Mouse (Mus musculus): ENCODE results near the gene Nrros.

Gene Nrros

DNA sequence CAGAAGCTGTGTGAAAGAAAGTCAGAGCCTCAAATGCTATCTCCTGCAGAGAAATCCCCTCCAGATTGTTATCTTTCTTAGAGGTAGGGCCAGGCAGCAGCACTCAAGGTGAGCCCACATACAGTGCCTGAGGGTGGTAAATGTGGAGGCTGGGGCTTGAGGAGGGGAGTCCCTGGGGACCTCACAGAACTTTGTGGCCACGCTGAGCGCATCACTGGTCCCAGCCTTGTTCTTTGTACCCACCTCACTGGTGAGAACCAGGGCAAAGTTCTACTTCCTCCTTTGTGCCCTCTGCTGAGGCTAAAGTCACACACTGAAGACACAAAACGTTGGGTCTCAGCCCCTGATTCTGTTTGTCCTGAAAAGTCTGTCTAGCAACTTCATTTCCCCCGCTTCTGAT, 2.0 kb downstream of the Nrros start:
- no peak for DNase-seq (ENCODE audit: low read depth, low spot score)

DNA sequence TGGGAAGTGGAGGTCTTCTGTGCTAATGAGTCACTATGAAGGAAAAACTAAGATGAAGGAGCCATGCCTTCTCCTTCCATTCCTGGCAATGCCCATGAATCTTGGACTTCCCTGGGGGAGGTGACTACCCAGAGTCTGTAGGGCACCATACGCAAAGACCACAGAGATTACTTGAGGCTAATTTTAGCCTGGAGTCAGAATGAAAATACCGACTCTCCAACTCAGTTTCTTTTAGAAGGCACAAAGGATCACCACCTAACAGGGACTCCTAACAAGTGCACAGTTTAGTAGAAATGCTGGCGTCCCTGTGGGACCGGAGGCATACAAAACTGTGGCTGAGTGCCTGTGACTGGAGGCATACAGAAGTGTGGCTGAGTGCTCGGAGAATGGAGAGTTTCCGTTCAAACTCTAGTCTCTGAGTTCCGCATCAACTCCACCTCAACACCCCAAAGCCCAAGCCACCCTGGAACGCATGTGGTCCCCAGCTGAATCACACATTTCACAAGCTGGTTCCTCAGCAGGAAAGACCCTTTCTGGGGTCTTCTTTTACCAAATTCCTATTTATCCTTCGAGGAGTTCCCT, 4.6 kb downstream of the Nrros start:
- no peak for DNase-seq (ENCODE audit: low read depth, low spot score)

GRCm38 (mm10) chr16:32158966-32159365, 6.4 kb downstream of the Nrros start:
- no peak for DNase-seq (ENCODE audit: low read depth, low spot score)

DNA sequence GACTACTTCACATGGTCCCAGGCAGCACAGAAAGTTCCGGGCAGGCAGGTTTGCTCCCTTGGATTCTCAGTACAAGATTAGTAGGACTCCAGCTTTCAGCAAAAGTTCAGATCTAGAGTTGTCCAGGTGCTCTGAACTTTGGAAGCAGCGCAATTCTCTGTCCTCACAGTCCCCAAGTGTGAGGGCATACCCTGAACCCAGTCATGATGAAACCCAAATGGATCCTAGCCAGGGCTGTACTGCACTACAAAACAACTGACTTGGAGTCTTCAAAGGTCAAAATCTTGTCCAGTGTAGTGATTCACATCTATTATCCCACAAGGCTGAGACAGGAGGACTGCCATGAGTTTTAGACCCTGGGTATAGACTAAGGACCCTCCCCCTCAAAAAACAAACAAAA, 8.0 kb downstream of the Nrros start:
- DNase-seq (ENCODE audit: low read depth, low spot score), result no peak

DNA sequence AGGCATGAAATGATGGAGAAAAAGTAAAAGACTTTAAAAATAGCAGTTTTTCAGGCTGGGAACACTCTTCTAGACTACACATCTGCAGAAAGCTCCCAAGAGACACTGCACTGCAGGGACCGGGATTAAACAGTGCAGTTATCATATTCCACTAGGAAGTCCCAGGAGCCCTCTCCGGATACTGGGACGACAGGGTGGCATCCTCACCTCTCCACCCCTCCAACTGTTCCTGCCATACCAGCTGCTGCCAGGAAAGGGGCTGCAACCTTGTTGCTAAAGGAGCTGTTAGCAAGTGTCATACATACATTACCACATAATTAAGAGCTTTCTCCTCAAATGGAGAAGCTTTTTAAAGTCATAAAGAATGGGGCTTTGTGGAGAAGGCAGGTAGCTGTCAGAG, 8.7 kb downstream of the Nrros start:
- DNase-seq (ENCODE audit: low read depth, low spot score), result no peak

- peak; percentile 28 for DNase-seq (ENCODE audit: low read depth, low spot score)
Observed at GRCm38 (mm10) chr16:32154437-32154836, 11.0 kb downstream of the Nrros start.

GRCm38 (mm10) chr16:32153976-32154375, 11.4 kb downstream of the Nrros start:
- DNase-seq (ENCODE audit: low read depth, low spot score), result no peak

DNA sequence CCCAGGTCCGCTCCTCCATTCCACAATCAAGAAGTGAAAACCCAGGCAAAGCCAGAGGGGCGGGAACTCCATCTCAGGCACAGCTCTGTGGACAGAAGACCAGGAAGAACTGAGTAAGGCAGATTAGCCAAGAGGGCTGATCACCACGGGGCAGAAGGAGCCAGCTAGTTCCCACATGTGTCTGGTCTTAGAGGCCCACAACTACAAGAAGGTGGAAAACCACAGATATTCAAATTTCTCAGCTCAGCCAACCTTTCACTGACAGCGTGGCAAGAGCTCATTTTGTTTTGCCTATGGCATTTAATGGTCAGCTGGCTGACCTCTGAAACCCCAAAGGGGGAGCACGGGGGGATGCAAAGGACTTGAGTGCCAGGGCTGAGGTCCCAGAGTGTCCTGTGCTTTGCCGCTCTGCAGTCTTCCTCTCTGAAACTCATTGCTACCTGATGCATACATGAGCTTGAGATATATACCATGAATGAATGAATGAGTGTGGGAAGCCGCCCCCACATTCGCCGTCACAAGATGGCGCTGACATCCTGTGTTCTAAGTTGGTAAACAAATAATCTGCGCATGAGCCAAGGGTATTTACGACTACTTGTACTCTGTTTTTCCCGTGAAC, 17.7 kb downstream of the Nrros start:
- DNase-seq (ENCODE audit: low read depth, low spot score), result no peak

GRCm38 (mm10) chr16:32144592-32144991, 20.8 kb downstream of the Nrros start:
- no peak for DNase-seq (ENCODE audit: low read depth, low spot score)

DNA sequence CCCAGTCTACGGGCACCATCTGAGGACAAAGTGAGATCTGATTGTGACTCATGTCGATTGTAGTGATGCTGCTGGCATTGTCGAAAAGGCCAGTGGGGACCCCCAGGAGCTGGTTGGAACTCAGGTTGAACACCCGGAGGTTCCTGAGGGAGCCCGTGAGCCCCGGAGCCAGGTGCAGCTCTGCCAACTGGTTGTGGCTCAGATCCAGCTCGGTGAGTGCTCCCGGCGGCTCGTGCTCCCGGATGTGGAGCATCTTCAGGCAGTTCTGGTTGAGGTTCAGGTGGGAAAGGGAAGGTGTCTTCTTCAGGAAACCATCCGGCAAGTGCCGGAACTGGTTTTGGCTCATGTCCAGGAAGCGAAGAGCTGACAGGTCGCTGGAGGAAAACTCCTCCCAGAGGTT, 21.6 kb downstream of the Nrros start:
- no peak for DNase-seq (ENCODE audit: low read depth, low spot score)

DNA sequence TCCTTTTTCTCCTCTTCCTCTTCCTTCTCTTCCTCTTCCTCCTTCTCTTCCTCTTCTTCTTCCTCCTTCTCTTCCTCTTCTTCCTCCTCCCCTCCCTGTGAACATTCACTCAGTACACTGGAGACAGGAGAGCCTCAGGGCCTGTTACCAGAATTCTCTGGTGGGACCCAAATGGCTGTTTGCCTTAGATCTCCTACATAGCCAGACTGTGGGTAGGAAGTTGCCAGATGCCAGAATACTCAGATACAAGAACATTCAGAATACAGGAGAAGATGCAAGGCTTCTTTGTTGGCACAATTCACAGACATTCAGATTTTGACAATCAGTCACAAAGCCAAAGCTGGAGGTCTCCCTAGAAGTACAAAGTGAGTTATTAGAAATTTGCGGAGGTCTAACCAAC, 26.4 kb downstream of the Nrros start:
- no peak for DNase-seq (ENCODE audit: low read depth, low spot score)

GRCm38 (mm10) chr16:32135842-32136357, 29.5 kb downstream of the Nrros start:
- DNase-seq (ENCODE audit: low read depth, low spot score), result no peak

DNA sequence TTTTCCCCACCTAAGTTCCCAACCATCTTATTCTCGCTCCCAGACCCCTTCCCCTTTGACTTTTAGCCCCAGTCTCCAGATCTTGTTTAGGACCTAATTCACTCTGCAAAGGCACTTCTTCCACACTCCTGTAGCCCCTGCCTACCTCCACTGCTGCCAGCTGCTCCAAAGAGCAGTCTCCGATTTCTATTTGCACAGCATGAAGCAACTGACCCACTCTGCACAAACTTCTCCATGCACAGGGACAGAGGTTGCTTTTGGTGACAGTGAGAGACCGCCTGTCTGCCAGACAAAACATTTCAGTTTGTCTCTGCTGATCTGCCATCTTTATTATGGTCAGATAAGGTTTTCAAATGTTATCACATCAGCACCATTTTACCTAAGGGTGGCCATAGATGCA, 32.2 kb downstream of the Nrros start:
- DNase-seq (ENCODE audit: low read depth, low spot score), result no peak

DNA sequence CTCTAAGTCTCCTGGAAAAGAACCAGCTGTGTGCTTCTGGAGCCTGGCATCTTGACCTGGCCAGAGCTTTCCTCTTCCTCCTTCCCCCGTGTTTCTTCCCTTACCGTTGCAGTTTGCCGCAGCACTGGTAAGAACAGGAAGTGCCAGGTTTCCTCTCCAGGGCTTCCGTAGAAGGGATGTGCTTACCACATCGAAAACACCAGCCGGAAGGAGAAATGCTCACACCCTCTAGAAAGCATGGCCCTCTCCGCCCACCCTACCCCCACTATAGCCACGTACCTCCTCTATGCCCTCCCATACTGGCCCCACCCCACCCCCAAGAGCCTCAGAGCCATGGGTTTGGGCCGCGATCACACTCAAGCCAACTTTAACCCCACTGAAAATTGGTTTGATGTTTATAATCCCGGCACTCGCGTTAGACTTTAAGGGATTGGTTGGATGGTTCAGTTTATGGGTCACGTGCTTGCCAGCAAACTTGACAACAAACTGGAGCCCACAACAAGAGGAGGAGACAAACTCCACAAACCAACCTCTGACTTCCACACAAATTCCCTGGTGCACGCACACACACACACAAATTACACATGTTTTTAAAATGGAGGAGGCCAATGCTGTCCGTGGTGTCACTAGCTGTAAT, 35.1 kb downstream of the Nrros start:
- DNase-seq (ENCODE audit: low read depth, low spot score), result no peak

- no peak for DNase-seq (ENCODE audit: low read depth, low spot score)
Observed at GRCm38 (mm10) chr16:32129449-32130189, 35.8 kb downstream of the Nrros start.

DNA sequence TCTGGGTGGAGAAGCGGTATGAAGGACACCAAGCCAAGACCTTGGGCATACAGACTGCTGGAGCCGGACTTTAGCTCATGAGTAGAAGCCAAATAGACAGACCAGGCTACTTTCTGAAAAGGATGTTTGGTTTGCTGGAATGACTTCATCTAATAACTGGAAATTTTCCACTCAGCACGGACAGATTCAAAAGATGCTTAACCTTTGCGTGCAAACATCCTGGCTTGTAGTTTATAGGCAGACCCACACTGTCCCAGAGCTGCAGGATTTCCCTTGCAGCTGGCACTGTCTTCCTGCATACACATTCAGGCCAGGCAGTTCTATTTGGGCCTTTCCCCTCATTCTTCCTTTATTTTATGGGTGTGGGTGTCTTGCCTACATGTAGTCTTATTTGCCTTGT, 38.3 kb downstream of the Nrros start:
- DNase-seq (ENCODE audit: low read depth, low spot score), result no peak

DNA sequence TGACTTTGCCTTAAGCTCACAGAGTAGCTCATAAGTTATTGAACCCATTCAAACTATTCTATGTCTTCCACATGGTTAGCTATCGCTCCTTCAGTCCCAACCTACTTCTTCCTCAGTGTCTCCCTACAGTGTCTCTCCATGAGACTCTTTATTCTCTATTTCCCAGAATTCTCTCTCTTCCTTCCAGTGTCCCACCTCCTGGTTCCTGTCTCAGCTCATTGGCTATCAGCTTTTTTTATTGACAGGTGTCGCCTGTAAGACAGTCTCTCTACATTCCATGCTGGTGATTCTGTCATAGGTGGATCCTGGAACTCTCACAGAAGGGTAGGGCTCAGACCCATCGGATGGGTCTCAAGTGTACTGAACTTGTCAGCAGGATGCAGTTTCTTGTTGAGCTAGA, 40.0 kb downstream of the Nrros start:
- DNase-seq (ENCODE audit: low read depth, low spot score), result no peak

DNA sequence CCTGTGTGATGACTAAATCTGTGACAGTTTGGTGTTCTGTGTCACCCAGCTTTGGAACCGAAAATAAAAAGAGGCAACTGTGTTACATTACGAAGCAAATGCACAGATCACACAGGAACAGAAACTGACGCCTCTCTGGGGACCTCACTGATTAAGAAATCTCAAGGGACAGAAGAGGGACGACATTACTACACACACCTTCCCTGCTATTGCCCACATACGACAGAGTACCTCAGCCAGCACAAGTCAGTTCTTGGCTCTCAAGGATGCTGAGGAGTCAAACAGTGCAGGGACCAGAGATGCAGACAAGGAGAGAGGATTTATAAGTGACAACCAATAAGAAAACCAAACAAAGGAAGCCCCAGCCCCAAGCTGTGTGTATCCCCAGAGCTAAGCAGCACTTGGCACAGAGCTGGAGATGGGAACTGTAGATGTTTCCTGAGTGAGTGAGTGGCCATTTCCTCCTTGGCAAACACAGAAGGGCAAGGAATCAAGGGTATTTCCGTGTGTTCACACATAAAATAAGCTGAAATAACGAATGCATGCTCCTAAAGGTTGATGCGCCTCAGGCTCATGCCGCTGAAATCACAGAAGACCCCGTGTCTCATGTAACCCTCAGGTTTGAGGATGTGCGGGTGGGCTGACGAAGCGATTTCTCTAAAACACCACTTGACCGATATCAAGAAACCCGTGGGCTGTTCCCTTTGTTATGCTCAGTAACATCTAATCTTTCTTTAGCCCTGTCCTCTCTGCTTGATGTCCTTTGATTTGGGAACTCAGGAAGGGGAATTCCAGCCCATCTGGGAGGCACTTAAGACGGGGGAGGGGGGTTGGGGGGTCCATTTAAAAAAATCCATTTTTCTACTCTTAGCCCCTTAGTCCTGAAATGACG, 40.7 kb downstream of the Nrros start:
- DNase-seq (ENCODE audit: low read depth, low spot score), result no peak

GRCm38 (mm10) chr16:32124020-32124419, 41.4 kb downstream of the Nrros start:
- DNase-seq (ENCODE audit: low read depth, low spot score), result no peak

GRCm38 (mm10) chr16:32120454-32120853, 44.9 kb downstream of the Nrros start:
- no peak for DNase-seq (ENCODE audit: low read depth, low spot score)

GRCm38 (mm10) chr16:32116186-32116585, 49.2 kb downstream of the Nrros start:
- DNase-seq (ENCODE audit: low read depth, low spot score), result no peak

Measured in brain, embryonic 18.5 days (tissue).